Mouse (Mus musculus): ENCODE results near the gene Irf8.

DNA sequence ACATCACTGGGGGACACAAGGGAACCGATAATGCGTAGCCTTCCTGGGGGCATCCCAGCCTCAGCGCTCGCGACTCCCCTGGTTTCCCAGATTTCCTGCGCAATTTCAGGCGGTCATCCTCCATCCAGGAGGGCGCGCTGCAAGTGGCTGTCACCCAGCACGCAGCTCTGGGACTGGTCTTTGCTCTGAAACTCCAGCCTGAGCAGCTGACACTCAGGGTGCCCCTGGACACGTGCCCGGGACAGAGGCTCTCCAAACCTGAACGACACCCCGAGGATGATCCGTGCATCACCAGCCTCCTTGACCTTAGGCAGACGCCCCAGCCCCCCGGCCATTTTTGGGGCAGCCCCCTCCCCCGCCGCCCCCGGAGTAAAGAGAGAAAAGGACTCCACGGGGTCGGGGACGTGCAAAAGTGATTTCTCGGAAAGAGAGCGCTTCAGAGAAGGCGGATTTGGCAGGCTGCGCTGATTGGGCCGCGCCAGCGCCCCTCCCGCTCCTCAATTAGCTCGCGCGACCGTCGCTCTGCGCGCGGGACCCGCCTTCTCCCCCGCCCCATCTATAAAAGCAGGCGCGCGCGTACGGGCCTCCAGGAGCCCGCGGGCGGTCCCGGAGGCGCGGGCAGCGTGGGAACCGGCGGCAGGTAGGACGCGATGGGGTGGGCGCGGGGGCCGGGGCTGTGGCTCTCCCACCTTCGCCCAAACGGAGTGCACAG lies at the start of gene Irf8:
- TF ChIP-seq CTCF (IDR thresholded peaks at IDR 0.05; ENCODE audit: borderline replicate concordance, insufficient read depth, low read depth, low read length) (no peak), POLR2A (IDR thresholded peaks at IDR 0.05; ENCODE audit: borderline replicate concordance, insufficient read depth, low read length) (no peak)
